Mouse (Mus musculus): Measurements from ENCODE around the gene Ccdc18. TPM values are rescaled to one million over a fixed set of nuclear protein-coding genes. Genes with fewer than 3 reads are reported as not detected.

Ccdc18 gene
- 1.0 TPM for polyA plus RNA-seq (2015; fragmentation: Illumina TruSeq; extraction: RNeasy Lipid Tissue Mini Kit (QIAGEN cat#74804); ENCODE audit: low read depth, low replicate concordance)

GRCm38 (mm10) chr5:108132441-108133243 is at the start of gene Ccdc18, which contains the start of gene Tmed5:
Gene Ccdc18, plus strand, starts transcription at chr5:108132875.
Gene Tmed5, minus strand, starts transcription at chr5:108132620.

GRCm38 (mm10) chr5:108268127-108269062 is 135.7 kb downstream of the Ccdc18 start, which contains the start of gene Dr1:
Gene Dr1, plus strand, starts transcription at chr5:108268897.

Other genes starting within 250 kb of the Ccdc18 start
- 350 TPM for gene Rpl5, start 232.4 kb upstream of the Ccdc18 start, polyA plus RNA-seq (2015; fragmentation: Illumina TruSeq; extraction: RNeasy Lipid Tissue Mini Kit (QIAGEN cat#74804); ENCODE audit: low read depth, low replicate concordance)
- gene Fam69a, start 145.8 kb upstream of the Ccdc18 start, polyA plus RNA-seq (2015; fragmentation: Illumina TruSeq; extraction: RNeasy Lipid Tissue Mini Kit (QIAGEN cat#74804); ENCODE audit: low read depth, low replicate concordance): 37.1 TPM
- gene Mtf2, start 67.2 kb upstream of the Ccdc18 start, polyA plus RNA-seq (2015; fragmentation: Illumina TruSeq; extraction: RNeasy Lipid Tissue Mini Kit (QIAGEN cat#74804); ENCODE audit: low read depth, low replicate concordance): 42.8 TPM
- gene Tmed5, start 255 bp upstream of the Ccdc18 start, polyA plus RNA-seq (2015; fragmentation: Illumina TruSeq; extraction: RNeasy Lipid Tissue Mini Kit (QIAGEN cat#74804); ENCODE audit: low read depth, low replicate concordance): 38.0 TPM
- gene Dr1, start 136.0 kb downstream of the Ccdc18 start, polyA plus RNA-seq (2015; fragmentation: Illumina TruSeq; extraction: RNeasy Lipid Tissue Mini Kit (QIAGEN cat#74804); ENCODE audit: low read depth, low replicate concordance): 39.5 TPM
- 12.1 TPM for gene Pigg, start 179.7 kb downstream of the Ccdc18 start, polyA plus RNA-seq (2015; fragmentation: Illumina TruSeq; extraction: RNeasy Lipid Tissue Mini Kit (QIAGEN cat#74804); ENCODE audit: low read depth, low replicate concordance)
- gene Gm42517, start 235.0 kb downstream of the Ccdc18 start, polyA plus RNA-seq (2015; fragmentation: Illumina TruSeq; extraction: RNeasy Lipid Tissue Mini Kit (QIAGEN cat#74804); ENCODE audit: low read depth, low replicate concordance): 32.2 TPM